Mouse (Mus musculus) limb, embryonic 14.5 days (tissue): ENCODE data around the gene Pitpnc1. TPM values are rescaled to one million over a fixed set of nuclear protein-coding genes. Genes with fewer than 3 reads are reported as not detected.

ENCODE experiments used
- ATAC-seq: fragments of 200-750 bp; cut with Nextera tagmentation; 2 replicates; pipeline ENCODE4 v1.8.0; 2017; ENCODE audit warnings: low read depth, moderate number of reproducible peaks, moderate TSS enrichment; ENCODE audit not compliant: low FRiP score
- DNase-seq: peaks from one replicate; pipeline ENCODE4 v3.0.0-alpha.2; 2015; ENCODE audit warnings: low spot score
- H3K27ac ChIP-seq: fragments of 300-500 bp; sonication (generic); replicated peaks from 2 replicates; pipeline ENCODE4 v1.5.1; 2014; ENCODE audit warnings: low read depth, mild to moderate bottlenecking, low read length, moderate library complexity, mixed read lengths
- H3K27me3 ChIP-seq: fragments of 300-500 bp; sonication (generic); 2 replicates; pipeline ENCODE4 v1.6.1; 2014; ENCODE audit warnings: low read length, mixed read lengths; ENCODE audit not compliant: control insufficient read depth, insufficient read depth
- H3K36me3 ChIP-seq: fragments of 300-500 bp; sonication (generic); 2 replicates; pipeline ENCODE4 v1.6.1; 2014; ENCODE audit warnings: mild to moderate bottlenecking, low read length, moderate library complexity, mixed read lengths; ENCODE audit not compliant: control insufficient read depth, insufficient read depth
- H3K4me1 ChIP-seq: fragments of 300-500 bp; sonication (generic); 2 replicates; pipeline ENCODE4 v1.6.1; 2014; ENCODE audit warnings: antibody characterized with exemption, low read length, mixed read lengths; ENCODE audit not compliant: control insufficient read depth, insufficient read depth
- H3K4me2 ChIP-seq: fragments of 300-500 bp; sonication (generic); replicated peaks from 2 replicates; pipeline ENCODE4 v1.6.1; 2014; ENCODE audit warnings: low read depth, mild to moderate bottlenecking, low read length, moderate library complexity; ENCODE audit not compliant: severe bottlenecking
- H3K4me3 ChIP-seq: fragments of 300-500 bp; sonication (generic); replicated peaks from 2 replicates; pipeline ENCODE4 v1.5.1; 2014; ENCODE audit warnings: low read length
- H3K9ac ChIP-seq: fragments of 300-500 bp; sonication (generic); 2 replicates; pipeline ENCODE4 v1.6.1; 2014; ENCODE audit warnings: mild to moderate bottlenecking, low read depth, low read length, moderate library complexity; ENCODE audit not compliant: severe bottlenecking
- H3K9me3 ChIP-seq: fragments of 300-500 bp; sonication (generic); 2 replicates; pipeline ENCODE4 v1.6.1; 2016; ENCODE audit warnings: low read length; ENCODE audit not compliant: control insufficient read depth
- POLR2A ChIP-seq: fragments of 200-500 bp; IDR thresholded peaks from 2 replicates; pipeline ENCODE4 v1.8.0; 2012; ENCODE audit warnings: inconsistent platforms, mild to moderate bottlenecking, moderate library complexity, borderline replicate concordance; ENCODE audit not compliant: insufficient read depth, insufficient read length; ENCODE audit errors: extremely low read depth
- WGBS: fragments of 180-500 bp; shearing (Covaris S2); extraction: QIAGEN DNeasy Blood & Tissue Kit; methylation state at CpG from one replicate; pipeline ENCODE4 v1.1.7; 2014; 5-methylcytosine and 5-hydroxymethylcytosine counted together
- polyA plus RNA-seq, 2 experiments: library from polyadenylated mRNA; depleted of rRNA in 1 of 2; stranded (reverse) in 1 of 2; unstranded in 1 of 2; fragments of >200 nt; fragmentation: Nextera tagmentation in 1 of 2; extraction: Ambion mirVana in 1 of 2; gene quantifications; 2 replicates each; pipeline versions ENCODE4 v1.2.1 to v1.2.3; 2012 to 2014

Gene Pitpnc1
- polyA plus RNA-seq, 2 experiments: 20.4 to 25.2 TPM

DNA sequence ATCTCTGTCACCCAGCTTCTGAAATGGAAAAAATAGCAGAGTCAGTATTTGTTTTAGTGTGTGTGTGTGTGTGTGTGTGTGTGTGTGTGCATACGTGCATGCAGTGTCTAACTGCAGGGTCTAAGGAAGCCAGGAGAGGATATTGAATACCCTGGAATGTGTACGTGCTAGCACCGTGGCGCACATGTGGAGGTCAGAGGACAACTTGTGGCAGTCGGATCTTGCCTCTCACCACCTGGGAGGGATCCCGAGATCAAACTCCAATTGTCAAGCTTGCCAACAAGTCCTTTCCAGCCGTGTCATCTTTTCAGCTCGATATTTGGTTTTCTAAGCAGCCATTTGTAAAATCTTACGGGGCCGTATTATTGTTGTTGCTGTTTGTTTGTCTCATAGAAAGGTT, 70.5 kb downstream of the Pitpnc1 start:
- H3K27ac ChIP-seq: no peak overlapping the region
- no peak overlapping the region for H3K4me2 ChIP-seq
- H3K9ac ChIP-seq: no peak overlapping the region
- no peaks in the 10 kb centered on the region for H3K27me3 ChIP-seq
- WGBS: 69% methylated on average over 10 of the region's 10 CpGs
- H3K9me3 ChIP-seq: no peaks in the 10 kb centered on the region
- H3K4me3 ChIP-seq: no peak overlapping the region
- no peak for ATAC-seq
- no peak for DNase-seq
- no peaks in the 10 kb centered on the region for H3K36me3 ChIP-seq
- TF ChIP-seq POLR2A: no peak
- no peaks in the 10 kb centered on the region; the same call in 1 of the 2 replicates for H3K4me1 ChIP-seq

DNA sequence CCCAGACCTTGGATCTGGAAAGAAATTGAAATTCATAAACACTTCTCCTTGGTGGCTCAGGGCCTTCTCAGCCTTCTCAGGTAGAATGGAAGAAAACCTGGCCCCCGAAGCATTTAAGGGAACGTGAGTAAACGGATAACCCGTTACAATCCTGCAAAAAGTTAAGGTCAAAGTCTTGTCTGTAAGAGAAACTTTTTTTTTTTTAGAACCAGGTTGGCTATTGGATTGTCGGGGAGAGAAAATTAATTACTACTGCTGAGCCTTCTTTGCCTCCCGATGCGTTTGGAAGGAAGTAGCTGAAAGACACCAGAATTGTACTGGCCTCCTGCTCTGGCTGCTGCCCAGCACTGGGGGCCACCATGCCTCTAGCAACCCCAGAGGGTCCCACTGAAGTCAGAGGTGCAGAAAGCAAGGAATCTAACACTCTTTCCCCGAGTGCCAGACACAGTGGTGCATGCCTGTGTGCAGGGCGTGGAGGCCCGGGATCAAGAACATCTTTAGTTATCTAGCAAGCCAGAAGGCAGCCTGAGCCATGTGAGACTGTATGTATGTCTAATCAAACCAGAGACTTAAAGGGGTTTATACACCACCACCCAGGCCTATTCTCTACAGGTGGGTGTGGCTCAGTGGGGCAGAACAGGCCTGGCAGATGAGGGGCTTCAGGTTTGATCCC, 73.0 kb downstream of the Pitpnc1 start:
- WGBS: 72% methylated on average over 10 of the region's 10 CpGs
- ATAC-seq (no peak), DNase-seq (no peak)
- H3K9ac ChIP-seq: no peak overlapping the region
- H3K36me3 ChIP-seq: no peaks in the 10 kb centered on the region
- no peaks in the 10 kb centered on the region for H3K27me3 ChIP-seq
- no peak overlapping the region for H3K4me3 ChIP-seq
- H3K4me2 ChIP-seq: no peak overlapping the region
- no peak overlapping the region for H3K27ac ChIP-seq
- TF ChIP-seq POLR2A: no peak
- no peaks in the 10 kb centered on the region for H3K9me3 ChIP-seq
- H3K4me1 ChIP-seq: no peaks in the 10 kb centered on the region; the same call in 1 of the 2 replicates

DNA sequence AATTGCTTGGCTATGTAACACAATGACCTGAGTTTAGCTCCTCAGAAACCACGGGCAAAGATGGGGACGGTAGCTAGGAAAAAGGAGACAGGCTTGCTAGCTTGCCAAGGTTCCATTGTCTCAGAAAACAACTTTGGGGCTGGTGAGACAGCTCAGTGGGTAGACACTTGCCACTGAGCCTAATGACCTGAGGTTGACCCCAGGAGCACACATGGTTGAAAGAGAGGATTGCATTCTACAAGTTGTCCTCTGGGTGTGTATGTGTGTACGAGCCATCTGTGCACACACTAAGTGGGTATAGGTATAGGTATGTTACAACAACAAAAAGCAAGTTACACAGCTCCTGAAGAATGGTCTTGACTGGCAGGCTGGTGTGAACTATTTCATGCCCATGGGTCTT, 76.3 kb downstream of the Pitpnc1 start:
- DNase-seq: no peak
- H3K4me2 ChIP-seq: no peak overlapping the region
- no peak overlapping the region for H3K9ac ChIP-seq
- no peaks in the 10 kb centered on the region for H3K36me3 ChIP-seq
- H3K27ac ChIP-seq: no peak overlapping the region
- no peaks in the 10 kb centered on the region for H3K27me3 ChIP-seq
- peaks cover 7% of the 10 kb centered on the region; the same call in 1 of the 2 replicates for H3K4me1 ChIP-seq
- WGBS: 91% methylated on average over 3 of the region's 3 CpGs
- TF ChIP-seq POLR2A: no peak
- no peak overlapping the region for H3K4me3 ChIP-seq
- ATAC-seq: no peak
- no peaks in the 10 kb centered on the region for H3K9me3 ChIP-seq

- DNase-seq (no peak), ATAC-seq (no peak)
- TF ChIP-seq POLR2A: no peak
Measured at GRCm38 (mm10) chr11:107393828-107394165, 76.7 kb downstream of the Pitpnc1 start.

GRCm38 (mm10) chr11:107393154-107393827, 77.2 kb downstream of the Pitpnc1 start:
- Histone ChIP-seq H3K4me1 (peaks cover 7% of the 10 kb centered on the region; the same call in 1 of the 2 replicates), H3K9ac (no peak overlapping the region), H3K27ac (no peak overlapping the region), H3K4me3 (no peak overlapping the region), H3K4me2 (no peak overlapping the region), H3K9me3 (no peaks in the 10 kb centered on the region), H3K27me3 (no peaks in the 10 kb centered on the region), H3K36me3 (no peaks in the 10 kb centered on the region)
- DNase-seq: no peak
- no peak for ATAC-seq
- WGBS: 86% methylated on average over 7 of the region's 7 CpGs
- no peak for TF ChIP-seq POLR2A

More at GRCm38 (mm10) chr11:107393828-107394165, 76.7 kb downstream of the Pitpnc1 start:
- Histone ChIP-seq H3K9me3 (no peaks in the 10 kb centered on the region), H3K4me3 (no peak overlapping the region), H3K36me3 (no peaks in the 10 kb centered on the region), H3K4me2 (no peak overlapping the region), H3K9ac (no peak overlapping the region), H3K4me1 (peaks cover 7% of the 10 kb centered on the region; the same call in 1 of the 2 replicates), H3K27ac (no peak overlapping the region), H3K27me3 (no peaks in the 10 kb centered on the region)
- 75% methylated on average over 12 of the region's 12 CpGs for WGBS
